Mouse (Mus musculus): ENCODE measurements around the gene Ttc9b. TPM values are rescaled to one million over a fixed set of nuclear protein-coding genes. Genes with fewer than 3 reads are reported as not detected.
"Not testable (repeated sequence)": the region's sequence is repeated elsewhere in the genome, so short reads cannot be mapped to it uniquely, and the experiment has no call there.

Gene Ttc9b
- total and polyA plus RNA-seq, 3 experiments: not detected

GRCm38 (mm10) chr7:27613751-27614499, 39.8 kb upstream of the Ttc9b start:
- H3K36me3 ChIP-seq (replicated peaks): peaks cover 91% of the 10 kb centered on the region
- ATAC-seq (ENCODE audit: extremely low read depth, insufficient number of reproducible peaks, low FRiP score, poor library complexity, severe bottlenecking): no peak

GRCm38 (mm10) chr7:27621028-27621427, 32.7 kb upstream of the Ttc9b start:
- Histone ChIP-seq H3K36me3 (replicated peaks) (peaks cover 99% of the 10 kb centered on the region), H3K4me3 (ENCODE audit: low read depth, low read length) (no peak overlapping the region), H3K9me3 (replicated peaks) (no peaks in the 10 kb centered on the region), H3K27me3 (ENCODE audit: insufficient read depth, low read length) (no peaks in the 10 kb centered on the region), H3K4me1 (ENCODE audit: insufficient read depth, low read depth, low read length) (no peaks in the 10 kb centered on the region)
- ATAC-seq (ENCODE audit: extremely low read depth, insufficient number of reproducible peaks, low FRiP score, poor library complexity, severe bottlenecking) (no peak), DNase-seq (ENCODE audit: low spot score) (no peak)
- TF ChIP-seq GATA2 (IDR thresholded peaks at IDR 0.05; ENCODE audit: borderline replicate concordance, low read depth, low read length) (no peak), POLR2AphosphoS5 (IDR thresholded peaks at IDR 0.05; ENCODE audit: insufficient replicate concordance, low read depth, low read length) (no peak), GATA1 (IDR thresholded peaks at IDR 0.05; ENCODE audit: borderline replicate concordance, low read length) (no peak), CTCF (IDR thresholded peaks at IDR 0.05; ENCODE audit: low read depth, low read length) (no peak), TAL1 (conservative IDR thresholded peaks at IDR 0.05; ENCODE audit: low read depth, low read length) (no peak)

More at GRCm38 (mm10) chr7:27613751-27614499, 39.8 kb upstream of the Ttc9b start:
- no peak for DNase-seq (ENCODE audit: low spot score)
- no peaks in the 10 kb centered on the region for H3K27me3 ChIP-seq (ENCODE audit: insufficient read depth, low read length)
- H3K4me3 ChIP-seq (ENCODE audit: low read depth, low read length): no peak overlapping the region
- H3K4me1 ChIP-seq (ENCODE audit: insufficient read depth, low read depth, low read length): peaks cover 5% of the 10 kb centered on the region; the same call in 1 of the 2 replicates
- TF ChIP-seq GATA2 (IDR thresholded peaks at IDR 0.05; ENCODE audit: borderline replicate concordance, low read depth, low read length) (no peak), POLR2AphosphoS5 (IDR thresholded peaks at IDR 0.05; ENCODE audit: insufficient replicate concordance, low read depth, low read length) (no peak), TAL1 (conservative IDR thresholded peaks at IDR 0.05; ENCODE audit: low read depth, low read length) (no peak), GATA1 (IDR thresholded peaks at IDR 0.05; ENCODE audit: borderline replicate concordance, low read length) (no peak), CTCF (IDR thresholded peaks at IDR 0.05; ENCODE audit: low read depth, low read length) (no peak)
- no peaks in the 10 kb centered on the region for H3K9me3 ChIP-seq (replicated peaks)

- TF ChIP-seq CTCF (IDR thresholded peaks at IDR 0.05; ENCODE audit: low read depth, low read length) (no peak), GATA2 (IDR thresholded peaks at IDR 0.05; ENCODE audit: borderline replicate concordance, low read depth, low read length) (no peak), POLR2AphosphoS5 (IDR thresholded peaks at IDR 0.05; ENCODE audit: insufficient replicate concordance, low read depth, low read length) (no peak), GATA1 (IDR thresholded peaks at IDR 0.05; ENCODE audit: borderline replicate concordance, low read length) (no peak)
- no peaks in the 10 kb centered on the region for H3K4me1 ChIP-seq (ENCODE audit: insufficient read depth, low read depth, low read length)
- peaks cover 99% of the 10 kb centered on the region for H3K36me3 ChIP-seq (replicated peaks)
- DNase-seq (ENCODE audit: low spot score) (no peak), ATAC-seq (ENCODE audit: extremely low read depth, insufficient number of reproducible peaks, low FRiP score, poor library complexity, severe bottlenecking) (no peak)
- H3K9me3 ChIP-seq (replicated peaks): no peaks in the 10 kb centered on the region
- no peak overlapping the region for H3K4me3 ChIP-seq (ENCODE audit: low read depth, low read length)
- H3K27me3 ChIP-seq (ENCODE audit: insufficient read depth, low read length): no peaks in the 10 kb centered on the region
Measured at GRCm38 (mm10) chr7:27622234-27622633, 31.5 kb upstream of the Ttc9b start.

GRCm38 (mm10) chr7:27624967-27625366, 28.7 kb upstream of the Ttc9b start:
- TF ChIP-seq TAL1 (conservative IDR thresholded peaks at IDR 0.05; ENCODE audit: low read depth, low read length): no peak
- TF ChIP-seq CTCF (IDR thresholded peaks at IDR 0.05; ENCODE audit: low read depth, low read length): no peak
- TF ChIP-seq GATA2 (IDR thresholded peaks at IDR 0.05; ENCODE audit: borderline replicate concordance, low read depth, low read length): no peak
- TF ChIP-seq GATA1 (IDR thresholded peaks at IDR 0.05; ENCODE audit: borderline replicate concordance, low read length): no peak
- TF ChIP-seq POLR2AphosphoS5 (IDR thresholded peaks at IDR 0.05; ENCODE audit: insufficient replicate concordance, low read depth, low read length): no peak
- no peak overlapping the region for H3K4me3 ChIP-seq (ENCODE audit: low read depth, low read length)
- peaks cover 99% of the 10 kb centered on the region for H3K36me3 ChIP-seq (replicated peaks)
- H3K4me1 ChIP-seq (ENCODE audit: insufficient read depth, low read depth, low read length): no peaks in the 10 kb centered on the region
- DNase-seq (ENCODE audit: low spot score): no peak
- H3K9me3 ChIP-seq (replicated peaks): no peaks in the 10 kb centered on the region
- H3K27me3 ChIP-seq (ENCODE audit: insufficient read depth, low read length): no peaks in the 10 kb centered on the region
- no peak for ATAC-seq (ENCODE audit: extremely low read depth, insufficient number of reproducible peaks, low FRiP score, poor library complexity, severe bottlenecking)

- H3K36me3 ChIP-seq (replicated peaks): peaks cover 95% of the 10 kb centered on the region
- H3K4me1 ChIP-seq (ENCODE audit: insufficient read depth, low read depth, low read length): no peaks in the 10 kb centered on the region
- H3K9me3 ChIP-seq (replicated peaks): no peaks in the 10 kb centered on the region
- ATAC-seq (ENCODE audit: extremely low read depth, insufficient number of reproducible peaks, low FRiP score, poor library complexity, severe bottlenecking) (no peak), DNase-seq (ENCODE audit: low spot score) (no peak)
- no peaks in the 10 kb centered on the region for H3K27me3 ChIP-seq (ENCODE audit: insufficient read depth, low read length)
- TF ChIP-seq TAL1 (conservative IDR thresholded peaks at IDR 0.05; ENCODE audit: low read depth, low read length): no peak
- no peak for TF ChIP-seq CTCF (IDR thresholded peaks at IDR 0.05; ENCODE audit: low read depth, low read length)
- TF ChIP-seq GATA1 (IDR thresholded peaks at IDR 0.05; ENCODE audit: borderline replicate concordance, low read length): no peak
- TF ChIP-seq POLR2AphosphoS5 (IDR thresholded peaks at IDR 0.05; ENCODE audit: insufficient replicate concordance, low read depth, low read length): no peak
- TF ChIP-seq GATA2 (IDR thresholded peaks at IDR 0.05; ENCODE audit: borderline replicate concordance, low read depth, low read length): no peak
- no peak overlapping the region for H3K4me3 ChIP-seq (ENCODE audit: low read depth, low read length)
Measured at GRCm38 (mm10) chr7:27627707-27628106, 26.0 kb upstream of the Ttc9b start.

GRCm38 (mm10) chr7:27628190-27628589, 25.5 kb upstream of the Ttc9b start:
- no peak overlapping the region for H3K4me3 ChIP-seq (ENCODE audit: low read depth, low read length)
- TF ChIP-seq GATA1 (IDR thresholded peaks at IDR 0.05; ENCODE audit: borderline replicate concordance, low read length) (no peak), CTCF (IDR thresholded peaks at IDR 0.05; ENCODE audit: low read depth, low read length) (no peak), TAL1 (conservative IDR thresholded peaks at IDR 0.05; ENCODE audit: low read depth, low read length) (no peak), POLR2AphosphoS5 (IDR thresholded peaks at IDR 0.05; ENCODE audit: insufficient replicate concordance, low read depth, low read length) (no peak), GATA2 (IDR thresholded peaks at IDR 0.05; ENCODE audit: borderline replicate concordance, low read depth, low read length) (no peak)
- H3K4me1 ChIP-seq (ENCODE audit: insufficient read depth, low read depth, low read length): no peaks in the 10 kb centered on the region
- no peaks in the 10 kb centered on the region for H3K9me3 ChIP-seq (replicated peaks)
- peaks cover 95% of the 10 kb centered on the region for H3K36me3 ChIP-seq (replicated peaks)
- no peak for DNase-seq (ENCODE audit: low spot score)
- no peaks in the 10 kb centered on the region for H3K27me3 ChIP-seq (ENCODE audit: insufficient read depth, low read length)
- no peak for ATAC-seq (ENCODE audit: extremely low read depth, insufficient number of reproducible peaks, low FRiP score, poor library complexity, severe bottlenecking)

- not testable (repeated sequence) for ATAC-seq (ENCODE audit: extremely low read depth, insufficient number of reproducible peaks, low FRiP score, poor library complexity, severe bottlenecking); H3K27me3 ChIP-seq (ENCODE audit: insufficient read depth, low read length)
- H3K36me3 ChIP-seq (replicated peaks): peaks cover 94% of the 10 kb centered on the region
Measured at GRCm38 (mm10) chr7:27628816-27629215, 24.9 kb upstream of the Ttc9b start.

More at GRCm38 (mm10) chr7:27628816-27629215, 24.9 kb upstream of the Ttc9b start:
- H3K9me3 ChIP-seq (replicated peaks); H3K4me3 ChIP-seq (ENCODE audit: low read depth, low read length); H3K4me1 ChIP-seq (ENCODE audit: insufficient read depth, low read depth, low read length); DNase-seq (ENCODE audit: low spot score): not testable (repeated sequence)

Measured in G1E (cell line).